Mouse (Mus musculus): ENCODE data around the gene Jak2. TPM values are rescaled to one million over a fixed set of nuclear protein-coding genes. Genes with fewer than 3 reads are reported as not detected.

Gene Jak2
- polyA plus RNA-seq, 1 experiment from 2014 or later, result 14.6 TPM

DNA sequence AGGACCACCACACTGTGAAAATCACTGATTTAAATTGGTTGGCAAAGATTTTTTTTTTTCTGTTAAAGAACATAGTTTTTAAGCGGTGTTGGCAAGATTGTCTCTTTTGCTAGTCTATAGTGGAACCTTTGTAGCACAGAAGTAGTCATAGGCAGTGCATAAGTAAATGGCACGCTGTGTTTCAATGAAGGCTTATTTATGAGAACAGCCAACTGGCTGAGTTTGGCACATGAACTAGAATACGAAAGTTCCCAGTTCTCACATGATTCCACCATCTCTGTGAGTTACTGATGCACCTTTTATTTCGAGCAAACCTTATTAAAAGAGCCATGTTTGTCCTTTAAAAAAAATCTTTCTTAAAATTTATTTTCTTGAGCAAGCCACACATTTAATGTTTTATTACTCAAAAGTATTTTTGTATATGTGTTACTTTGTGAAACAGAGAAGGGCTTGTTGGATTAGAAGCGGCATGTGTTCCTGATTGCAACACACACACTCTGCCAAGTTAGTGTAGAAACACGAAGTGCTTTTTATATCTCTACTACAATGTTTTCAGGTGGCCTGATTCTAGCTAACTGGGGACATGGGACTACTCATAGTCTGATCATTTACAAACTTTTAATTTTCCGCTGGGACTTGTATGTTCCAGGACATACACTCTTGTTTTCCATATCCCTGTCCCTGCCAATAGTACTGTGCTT, 3.8 kb downstream of the Jak2 start:
- H3K4me3 ChIP-seq (replicated peaks), result no peak overlapping the region
- H3K27ac ChIP-seq, result peak overlapping the region; percentile 45; the same call in 1 of the 2 replicates
- no peaks in the 10 kb centered on the region for H3K27me3 ChIP-seq
- H3K4me1 ChIP-seq (replicated peaks), result peaks cover 38% of the 10 kb centered on the region
- ATAC-seq, result no peak
- peak overlapping the region; percentile 79 for H3K4me2 ChIP-seq (replicated peaks)
- 0 out of 2 replicates have a peak, but pooled peaks cover 2% of the 10 kb centered on the region for H3K36me3 ChIP-seq
- no peaks in the 10 kb centered on the region for H3K9me3 ChIP-seq
- no peak overlapping the region for H3K9ac ChIP-seq (replicated peaks)
- WGBS, result 81% methylated on average over 7 of the region's 7 CpGs

DNA sequence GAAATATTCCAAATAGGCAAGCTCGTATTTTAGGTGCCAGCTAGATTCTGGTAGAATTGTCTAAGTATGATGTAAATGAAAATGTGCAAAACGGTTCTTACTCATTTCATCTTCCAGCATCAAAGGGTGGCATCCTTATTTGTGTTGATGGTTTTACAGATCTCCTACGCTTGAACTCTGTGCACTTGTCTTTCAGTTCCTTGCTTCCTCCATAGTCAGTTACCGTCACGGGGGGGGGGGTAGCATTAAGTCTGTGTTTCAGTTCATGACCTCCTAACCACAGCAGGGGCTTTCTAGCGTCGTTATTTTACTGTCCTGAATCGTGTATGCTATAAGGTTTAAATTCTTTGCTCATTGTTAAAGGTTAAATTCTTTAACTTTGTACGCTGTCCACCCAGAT, 10.0 kb downstream of the Jak2 start:
- H3K4me2 ChIP-seq (replicated peaks), result no peak overlapping the region
- no peak overlapping the region for H3K4me3 ChIP-seq (replicated peaks)
- H3K27me3 ChIP-seq, result no peaks in the 10 kb centered on the region
- 78% methylated on average over 9 of the region's 9 CpGs for WGBS
- no peaks in the 10 kb centered on the region for H3K9me3 ChIP-seq
- no peak for ATAC-seq
- 0 out of 2 replicates have a peak, but pooled peaks cover 7% of the 10 kb centered on the region for H3K4me1 ChIP-seq (replicated peaks)
- H3K27ac ChIP-seq, result no peak overlapping the region
- peaks cover 10% of the 10 kb centered on the region; the same call in 1 of the 2 replicates for H3K36me3 ChIP-seq
- H3K9ac ChIP-seq (replicated peaks), result no peak overlapping the region

DNA sequence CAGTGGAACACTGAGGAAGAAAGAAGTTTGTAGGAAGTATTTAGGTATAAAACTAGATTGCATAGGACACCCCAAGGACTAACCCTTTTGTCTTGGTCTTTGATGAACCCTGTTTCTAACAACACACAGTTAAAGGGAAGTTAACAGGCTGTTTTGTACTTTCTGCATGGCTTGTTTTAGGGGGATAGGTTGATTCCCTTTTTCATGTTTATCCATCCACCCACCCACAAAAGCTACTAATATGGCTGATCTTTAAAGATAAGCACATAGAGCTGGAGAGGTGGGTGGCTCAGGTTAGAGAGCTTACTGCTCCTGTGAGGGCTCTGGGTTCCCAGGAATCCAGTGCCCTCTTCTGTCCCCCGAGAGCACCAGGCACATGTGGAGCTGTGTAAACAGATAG, 11.9 kb downstream of the Jak2 start:
- Histone ChIP-seq H3K4me3 (replicated peaks) (no peak overlapping the region), H3K4me1 (replicated peaks) (0 out of 2 replicates have a peak, but pooled peaks cover 10% of the 10 kb centered on the region), H3K9me3 (no peaks in the 10 kb centered on the region), H3K4me2 (replicated peaks) (no peak overlapping the region), H3K27ac (no peak overlapping the region), H3K36me3 (peaks cover 10% of the 10 kb centered on the region; the same call in 1 of the 2 replicates), H3K27me3 (no peaks in the 10 kb centered on the region), H3K9ac (replicated peaks) (no peak overlapping the region)
- WGBS, result 95% methylated on average over 1 of the region's 1 CpGs
- no peak for ATAC-seq

DNA sequence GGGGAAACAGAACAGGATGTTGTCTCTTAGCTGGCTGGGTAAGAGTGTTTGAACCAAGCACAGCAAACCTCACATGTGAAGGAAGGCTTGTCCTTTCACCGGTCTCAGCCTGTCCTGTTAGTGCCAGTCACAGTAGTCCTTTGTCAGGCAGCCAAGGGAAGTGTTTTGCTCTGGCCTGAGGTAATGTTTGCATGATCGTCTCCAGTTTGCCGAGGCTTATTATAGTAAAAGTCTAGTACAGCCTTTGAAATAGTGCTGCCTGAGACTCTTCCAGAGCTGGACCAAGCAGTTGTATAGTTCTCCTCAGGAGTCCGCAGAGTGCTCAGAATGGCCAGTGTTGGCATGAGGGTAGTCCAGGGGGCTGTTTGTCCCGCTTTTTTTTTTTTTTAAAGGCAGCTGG, 13.9 kb downstream of the Jak2 start:
- Histone ChIP-seq H3K36me3 (peaks cover 10% of the 10 kb centered on the region; the same call in 1 of the 2 replicates), H3K4me2 (replicated peaks) (no peak overlapping the region), H3K9ac (replicated peaks) (no peak overlapping the region), H3K27me3 (no peaks in the 10 kb centered on the region), H3K27ac (peak overlapping the region; percentile 2; the same call in 1 of the 2 replicates), H3K4me3 (replicated peaks) (no peak overlapping the region), H3K4me1 (replicated peaks) (peaks cover 16% of the 10 kb centered on the region), H3K9me3 (no peaks in the 10 kb centered on the region)
- 49% methylated on average over 5 of the region's 5 CpGs for WGBS
- ATAC-seq, result no peak

DNA sequence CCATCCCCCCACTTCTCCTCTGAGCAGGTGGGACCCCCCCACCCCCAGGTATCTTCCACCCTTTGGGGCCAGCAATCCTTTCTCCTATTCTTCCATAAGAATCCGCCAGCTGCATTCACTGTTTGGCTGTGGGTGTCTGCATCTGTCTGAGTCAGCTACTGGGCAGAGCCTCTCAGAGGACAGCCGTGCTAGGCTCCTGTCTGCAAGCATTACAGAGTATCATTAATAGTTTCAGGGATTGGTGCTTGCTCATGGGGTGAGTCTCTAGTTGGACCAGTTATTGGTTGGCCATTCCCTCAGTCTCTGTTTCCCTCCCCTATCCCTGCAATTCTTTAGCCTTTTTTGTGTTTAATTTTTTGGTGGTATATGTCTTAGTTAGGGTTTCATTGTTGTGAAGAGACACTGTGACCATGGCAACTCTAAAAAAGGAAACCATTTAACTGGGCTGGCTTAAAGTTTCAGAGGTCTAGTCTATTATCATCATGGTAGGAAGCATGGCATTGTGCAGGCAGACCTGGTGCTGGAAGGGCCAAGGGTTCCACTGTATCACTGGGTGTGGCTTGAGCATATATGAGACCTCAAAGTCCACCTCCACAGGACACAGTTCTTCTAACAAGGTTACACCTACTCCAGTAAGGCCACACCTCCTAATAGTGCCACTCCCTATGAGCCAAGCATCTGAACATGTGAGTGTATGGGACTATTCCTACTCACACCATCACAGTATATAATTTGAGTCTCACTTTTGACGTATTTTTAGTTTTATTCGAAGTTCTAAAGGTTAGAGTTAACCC, 15.6 kb downstream of the Jak2 start:
- H3K4me2 ChIP-seq (replicated peaks), result no peak overlapping the region
- no peaks in the 10 kb centered on the region for H3K9me3 ChIP-seq
- H3K4me3 ChIP-seq (replicated peaks), result no peak overlapping the region
- no peak overlapping the region for H3K27ac ChIP-seq
- peaks cover 17% of the 10 kb centered on the region for H3K4me1 ChIP-seq (replicated peaks)
- peaks cover 10% of the 10 kb centered on the region; the same call in 1 of the 2 replicates for H3K36me3 ChIP-seq
- no peaks in the 10 kb centered on the region for H3K27me3 ChIP-seq
- ATAC-seq, result no peak
- no peak overlapping the region for H3K9ac ChIP-seq (replicated peaks)
- 79% methylated on average over 4 of the region's 4 CpGs for WGBS

DNA sequence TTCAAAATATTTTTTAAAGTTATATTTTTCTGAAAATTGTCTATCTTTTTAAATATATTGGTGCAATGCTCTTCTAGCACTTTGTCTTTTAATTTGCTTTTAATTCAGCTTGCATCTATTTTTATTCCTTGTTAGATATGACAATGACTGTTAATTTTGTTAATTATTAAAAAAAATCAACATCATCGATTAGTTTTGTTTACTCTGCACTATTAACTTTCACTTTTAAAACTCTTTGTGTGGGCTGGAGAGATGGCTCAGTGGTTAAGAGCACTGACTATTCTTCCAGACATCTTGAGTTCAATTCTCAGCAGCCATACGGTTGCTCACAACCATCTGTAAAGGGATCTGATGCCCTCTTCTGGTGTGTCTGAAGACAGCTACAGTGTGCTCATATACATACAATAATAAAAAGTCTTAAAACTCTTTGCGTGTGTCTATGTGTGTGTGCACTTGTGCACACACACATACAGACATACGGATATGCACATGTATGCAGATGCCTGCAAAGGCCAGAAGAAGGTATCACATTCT, 17.2 kb downstream of the Jak2 start:
- Histone ChIP-seq H3K36me3 (0 out of 2 replicates have a peak, but pooled peaks cover 2% of the 10 kb centered on the region), H3K4me1 (replicated peaks) (peaks cover 17% of the 10 kb centered on the region), H3K4me2 (replicated peaks) (no peak overlapping the region), H3K27me3 (no peaks in the 10 kb centered on the region), H3K9ac (replicated peaks) (no peak overlapping the region), H3K9me3 (no peaks in the 10 kb centered on the region), H3K27ac (no peak overlapping the region), H3K4me3 (replicated peaks) (no peak overlapping the region)
- no peak for ATAC-seq
- WGBS, result 92% methylated on average over 4 of the region's 4 CpGs

DNA sequence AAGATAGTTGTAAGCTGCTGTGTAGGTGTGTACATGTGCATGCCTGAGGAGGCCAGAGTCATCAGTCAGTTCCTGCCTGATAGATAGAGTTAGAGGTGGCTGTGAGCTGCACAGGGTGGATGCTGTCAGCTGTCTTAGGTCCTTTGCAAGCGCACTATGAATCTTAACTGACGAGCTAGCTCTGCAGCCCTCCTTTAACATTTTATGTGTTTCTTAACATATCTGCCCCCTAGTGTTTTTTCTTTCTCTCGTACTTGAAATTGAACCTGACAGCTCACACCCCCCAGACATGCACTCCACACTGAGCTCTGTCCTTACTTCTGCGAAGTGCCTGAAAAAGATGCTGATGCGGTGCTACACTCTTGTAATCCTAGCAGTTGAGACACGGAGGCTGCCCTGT, 18.6 kb downstream of the Jak2 start:
- Histone ChIP-seq H3K4me3 (replicated peaks) (no peak overlapping the region), H3K9me3 (no peaks in the 10 kb centered on the region), H3K9ac (replicated peaks) (no peak overlapping the region), H3K27me3 (no peaks in the 10 kb centered on the region), H3K4me2 (replicated peaks) (no peak overlapping the region), H3K4me1 (replicated peaks) (peaks cover 13% of the 10 kb centered on the region), H3K36me3 (no peaks in the 10 kb centered on the region), H3K27ac (no peak overlapping the region)
- WGBS, result 38% methylated on average over 6 of the region's 6 CpGs
- 0 out of 2 replicates have a peak, but pooled peaks have one; percentile 48 for ATAC-seq

DNA sequence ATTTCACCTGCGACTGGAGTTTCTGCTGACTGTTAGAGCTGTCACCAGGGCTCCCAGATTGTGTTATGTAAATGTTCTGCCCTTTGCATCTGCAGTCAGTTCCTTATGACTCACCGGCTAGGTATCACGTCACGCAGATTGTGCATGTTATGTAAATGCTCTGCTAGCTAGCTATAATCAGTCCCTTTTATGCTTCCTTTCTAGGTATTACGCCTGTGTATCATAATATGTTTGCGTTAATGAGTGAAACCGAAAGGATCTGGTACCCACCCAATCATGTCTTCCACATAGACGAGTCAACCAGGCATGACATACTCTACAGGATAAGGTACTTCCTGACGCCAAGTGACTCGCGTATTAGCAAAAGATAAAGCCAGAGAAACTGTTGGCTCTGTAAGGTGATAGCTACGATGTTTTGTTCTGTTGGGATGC, 19.5 kb downstream of the Jak2 start:
- no peaks in the 10 kb centered on the region for H3K27me3 ChIP-seq
- H3K4me2 ChIP-seq (replicated peaks), result no peak overlapping the region
- H3K4me1 ChIP-seq (replicated peaks), result peaks cover 10% of the 10 kb centered on the region
- H3K9ac ChIP-seq (replicated peaks), result no peak overlapping the region
- ATAC-seq, result no peak
- no peak overlapping the region for H3K27ac ChIP-seq
- 82% methylated on average over 12 of the region's 12 CpGs for WGBS
- no peak overlapping the region for H3K4me3 ChIP-seq (replicated peaks)
- 0 out of 2 replicates have a peak, but pooled peaks cover 3% of the 10 kb centered on the region for H3K36me3 ChIP-seq
- no peaks in the 10 kb centered on the region for H3K9me3 ChIP-seq

DNA sequence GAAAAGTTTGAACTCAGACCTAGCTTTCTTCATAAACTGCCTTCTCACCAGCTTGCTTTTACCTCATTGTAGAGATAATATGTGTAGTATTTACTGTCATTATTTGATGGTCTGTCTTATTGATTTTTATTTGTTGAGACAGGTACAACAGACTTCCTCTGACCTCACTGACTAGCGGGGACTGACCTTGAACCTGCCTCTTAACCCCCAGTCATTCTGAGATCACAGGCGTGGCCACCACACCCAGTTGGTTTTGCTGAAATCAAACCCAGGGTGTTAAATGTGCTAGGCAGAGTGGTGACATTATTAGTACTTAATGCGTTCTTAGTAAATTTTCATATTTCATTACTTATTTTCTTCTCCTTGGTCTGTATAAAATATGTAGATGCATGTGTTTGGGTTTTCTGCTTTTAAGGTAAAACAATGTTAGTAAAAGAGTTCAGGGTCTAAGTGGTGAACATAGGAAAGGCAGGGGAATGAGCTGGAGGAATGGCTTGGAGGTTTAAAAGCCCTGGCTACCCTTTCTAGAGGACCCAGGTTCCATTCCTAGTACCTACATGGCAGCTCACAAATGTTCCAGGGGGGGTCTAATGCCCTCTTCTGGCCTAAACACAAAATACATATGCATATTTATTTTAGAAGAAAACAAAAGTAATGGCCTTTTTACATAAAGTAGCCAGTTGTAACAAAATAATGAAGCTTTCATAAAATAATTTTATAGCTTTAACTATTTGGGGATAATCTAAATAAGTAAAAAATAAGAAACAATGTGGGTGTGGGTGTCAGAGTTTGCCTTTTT, 20.6 kb downstream of the Jak2 start:
- Histone ChIP-seq H3K27me3 (no peaks in the 10 kb centered on the region), H3K4me3 (replicated peaks) (no peak overlapping the region), H3K4me2 (replicated peaks) (no peak overlapping the region), H3K9me3 (no peaks in the 10 kb centered on the region), H3K36me3 (peaks cover 11% of the 10 kb centered on the region), H3K4me1 (replicated peaks) (peaks cover 7% of the 10 kb centered on the region), H3K27ac (no peak overlapping the region), H3K9ac (replicated peaks) (no peak overlapping the region)
- WGBS, result 94% methylated on average over 3 of the region's 3 CpGs
- ATAC-seq, result no peak

DNA sequence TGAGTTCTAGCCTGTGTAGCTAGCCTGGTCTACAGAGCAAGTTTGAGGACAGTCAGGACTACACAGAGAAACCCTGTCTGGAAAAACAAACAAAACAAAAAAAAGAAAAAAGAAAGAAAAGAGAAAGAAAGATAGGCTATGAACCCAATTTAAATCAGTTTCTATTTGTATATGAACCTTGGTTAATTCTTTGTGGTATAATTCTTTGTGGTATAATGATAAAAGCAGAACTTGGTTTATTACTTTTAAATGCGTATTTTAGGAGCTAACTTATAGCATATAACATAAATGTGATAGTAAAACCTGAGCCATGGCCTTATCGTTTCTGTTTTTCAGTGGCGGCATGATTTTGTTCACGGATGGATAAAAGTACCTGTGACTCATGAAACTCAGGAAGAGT, 24.8 kb downstream of the Jak2 start:
- peaks cover 25% of the 10 kb centered on the region for H3K36me3 ChIP-seq
- no peak overlapping the region for H3K4me3 ChIP-seq (replicated peaks)
- H3K4me2 ChIP-seq (replicated peaks), result no peak overlapping the region
- ATAC-seq, result no peak
- no peak overlapping the region for H3K27ac ChIP-seq
- no peaks in the 10 kb centered on the region for H3K4me1 ChIP-seq (replicated peaks)
- WGBS, result 98% methylated on average over 4 of the region's 4 CpGs
- H3K9ac ChIP-seq (replicated peaks), result no peak overlapping the region
- H3K27me3 ChIP-seq, result no peaks in the 10 kb centered on the region
- H3K9me3 ChIP-seq, result no peaks in the 10 kb centered on the region

DNA sequence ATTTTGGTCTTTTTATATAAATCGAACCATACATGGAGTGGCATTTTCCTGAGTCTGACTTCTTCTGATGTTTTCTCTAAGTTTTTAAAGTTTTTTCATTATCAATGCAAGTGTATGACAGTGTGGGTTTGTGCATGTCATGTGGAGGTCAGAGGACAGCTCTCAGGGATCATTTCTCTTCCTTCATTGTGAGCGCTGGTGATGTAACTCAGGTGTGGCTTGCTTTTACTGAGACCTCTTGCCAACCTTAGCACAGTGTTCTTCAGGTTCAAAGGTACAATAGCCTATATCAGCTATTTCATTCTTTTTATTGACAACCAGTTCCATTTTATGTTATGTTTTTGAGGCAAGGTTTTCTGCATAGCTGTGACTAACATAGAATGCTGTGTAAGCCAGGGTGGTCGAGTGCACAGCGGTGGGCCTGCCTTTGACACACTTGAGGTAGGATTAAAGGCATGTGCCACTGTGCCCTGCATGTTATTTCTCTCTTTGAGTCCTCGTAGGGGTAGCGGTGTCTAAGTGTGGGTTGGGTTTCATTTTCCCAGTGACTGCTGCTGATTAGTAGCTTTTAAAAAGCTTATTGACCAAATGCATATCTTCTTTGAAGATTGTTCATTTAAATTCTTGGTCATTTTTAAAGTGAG, 27.4 kb downstream of the Jak2 start:
- Histone ChIP-seq H3K9ac (replicated peaks) (no peak overlapping the region), H3K36me3 (peaks cover 29% of the 10 kb centered on the region), H3K9me3 (no peaks in the 10 kb centered on the region), H3K27ac (no peak overlapping the region), H3K4me1 (replicated peaks) (no peaks in the 10 kb centered on the region), H3K27me3 (no peaks in the 10 kb centered on the region), H3K4me2 (replicated peaks) (no peak overlapping the region), H3K4me3 (replicated peaks) (no peak overlapping the region)
- ATAC-seq, result no peak
- WGBS, result 80% methylated on average over 6 of the region's 6 CpGs

All from midbrain, embryonic 13.5 days (tissue).